Mouse (Mus musculus) erythroblast, adult 5-6 weeks (primary cell): ENCODE measurements around the gene Styx. TPM values are rescaled to one million over a fixed set of nuclear protein-coding genes. Genes with fewer than 3 reads are reported as not detected.
A peak's percentile ranks its signal among the peaks of the same experiment; 100 is the strongest.

Source experiments
- ATAC-seq: replicated peaks from 2 replicates; pipeline ENCODE4 v1.8.0; 2016; ENCODE audit warnings: moderate number of reproducible peaks, mild to moderate bottlenecking, moderate TSS enrichment, inconsistent platforms; ENCODE audit not compliant: poor library complexity, low FRiP score, severe bottlenecking
- total RNA-seq, 2 experiments: library from RNA; stranded (forward) in 1 of 2; stranded (reverse) in 1 of 2; fragments of 150-400 nt in 1 of 2; fragments of 200-764, 138-1000 nt in 1 of 2; gene quantifications; 2 replicates each; pipeline versions ENCODE4 v1.2.3 to v1.2.4; 2015 to 2017; ENCODE audit warnings: low replicate concordance in 2 of 2

Styx gene
- total RNA-seq (2015; ENCODE audit: low replicate concordance) (5.8 and 16.9 TPM in 2 replicates), total RNA-seq (2017; ENCODE audit: low replicate concordance) (5.0 and 6.6 TPM in 2 replicates)

DNA sequence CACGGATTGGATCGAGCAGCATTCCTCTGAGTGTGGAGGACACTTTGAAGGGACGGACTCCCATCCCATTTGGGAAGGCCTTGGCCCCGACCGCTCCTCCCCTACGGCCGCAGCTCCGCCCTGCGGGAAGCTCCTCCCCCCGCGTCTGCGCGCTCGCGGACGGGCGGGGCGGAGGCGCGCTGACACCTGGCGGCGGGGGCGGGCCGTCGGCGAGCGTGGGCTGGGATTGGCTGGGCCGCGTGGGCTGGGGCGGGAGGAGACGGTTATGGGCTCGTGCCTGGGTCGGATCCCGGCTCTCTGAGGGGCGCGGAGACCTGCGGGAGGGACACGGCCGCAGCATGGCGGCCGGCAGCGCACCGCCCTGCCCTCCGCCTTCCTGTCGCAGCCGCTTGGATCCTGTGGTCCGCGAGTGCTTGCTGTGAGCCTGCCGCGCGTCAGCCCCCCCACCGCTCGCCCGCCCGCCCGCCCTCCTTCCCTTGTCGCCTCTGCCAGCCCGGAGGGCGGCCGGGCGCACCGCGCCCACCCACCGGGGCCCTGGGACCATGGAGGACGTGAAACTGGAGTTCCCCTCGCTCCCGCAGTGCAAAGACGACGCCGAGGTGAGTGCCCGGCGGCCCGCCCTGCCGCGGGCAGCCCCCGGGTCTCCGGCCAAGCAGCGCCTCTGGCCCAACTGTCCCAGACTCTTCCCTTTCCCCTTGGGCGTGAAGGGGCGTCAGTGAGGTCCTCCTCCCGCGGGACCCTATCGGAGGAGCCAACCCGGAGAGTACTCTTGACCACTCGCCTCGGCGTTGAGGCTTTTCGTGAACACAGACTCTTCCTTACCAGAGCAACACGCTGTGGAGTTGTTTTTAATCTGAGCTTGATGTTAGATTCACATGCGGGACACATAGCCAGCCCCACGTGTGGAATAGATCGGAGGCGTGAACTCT lies at the start of gene Styx:
Styx (plus strand) TSS at position 163 of the 929 bp plus-strand sequence.
- peak; percentile 99 for ATAC-seq

- ATAC-seq, result no peak
These were observed 47.0 kb upstream of the Styx start for GRCm38 (mm10) chr14:45303939-45304338.

DNA sequence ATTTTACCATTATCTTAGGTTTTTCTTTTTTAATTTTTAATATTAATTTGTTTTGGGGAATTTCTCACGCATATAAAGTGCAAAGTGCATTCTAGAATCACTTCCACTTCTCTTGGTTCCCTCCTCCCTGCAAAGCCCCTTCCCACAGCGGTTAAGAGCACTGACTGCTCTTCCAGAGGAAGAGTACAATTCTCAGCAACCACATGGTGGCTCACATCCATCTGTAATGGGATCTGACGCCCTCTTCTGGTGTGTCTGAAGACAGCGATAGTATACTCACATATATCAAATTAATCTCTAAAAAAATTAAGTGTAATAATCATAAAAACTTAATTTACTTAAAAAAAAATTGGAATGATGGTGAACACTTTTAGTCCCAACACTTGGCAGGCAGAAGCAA lies 46.5 kb upstream of the Styx start:
- no peak for ATAC-seq

DNA sequence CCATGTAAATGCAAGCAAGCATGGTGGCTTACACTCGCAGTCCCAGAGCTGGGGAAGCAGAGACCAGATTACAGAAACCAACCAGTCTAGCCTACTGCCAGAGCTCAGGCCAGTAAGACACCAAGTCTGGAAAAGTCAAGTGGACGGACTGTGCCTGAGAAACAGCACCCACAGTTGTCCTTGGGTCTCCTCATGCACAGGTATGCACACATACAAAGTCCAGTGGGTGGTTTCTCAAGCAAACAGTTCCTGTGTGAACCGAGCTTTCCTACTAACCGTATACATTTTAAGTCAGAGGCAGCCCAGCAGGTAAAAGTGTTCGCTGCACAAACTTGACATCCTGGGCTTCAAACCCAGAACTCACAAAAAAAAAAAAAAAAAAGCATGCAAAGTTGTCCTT lies 45.0 kb upstream of the Styx start:
- ATAC-seq, result no peak

DNA sequence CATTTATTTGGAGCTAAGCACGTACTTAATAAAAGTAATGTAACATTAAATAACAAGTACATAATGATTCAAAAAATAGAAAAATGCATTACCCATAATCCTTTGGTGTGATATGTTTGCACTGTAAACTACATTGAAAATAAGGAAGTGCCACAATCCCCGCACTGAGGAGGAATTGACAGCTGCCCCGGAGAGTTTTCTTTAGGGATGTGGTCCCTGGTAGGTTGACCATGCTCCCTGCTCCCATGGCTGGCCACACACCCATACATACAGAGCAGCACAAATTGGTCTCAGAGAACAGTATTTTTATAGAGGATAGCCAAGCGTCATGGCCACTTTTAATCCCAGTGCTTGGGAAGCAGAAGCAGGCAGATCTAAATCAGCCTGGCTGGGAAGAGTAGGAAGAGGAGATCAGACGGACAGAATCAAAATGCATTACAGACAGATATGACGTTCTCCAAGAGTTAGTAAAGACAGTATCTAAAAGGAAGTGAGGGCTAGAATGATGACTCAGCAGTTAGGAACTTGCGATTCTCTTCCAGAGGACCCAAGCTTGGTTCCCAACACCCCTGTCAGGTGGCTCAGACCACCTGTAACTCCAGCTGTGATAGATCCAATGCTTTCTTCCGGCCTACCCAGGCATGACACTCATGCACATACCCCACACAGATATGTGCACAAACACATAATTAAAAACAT lies 43.1 kb upstream of the Styx start:
- no peak for ATAC-seq

GRCm38 (mm10) chr14:45309646-45310045 lies 41.2 kb upstream of the Styx start:
- ATAC-seq, result no peak

DNA sequence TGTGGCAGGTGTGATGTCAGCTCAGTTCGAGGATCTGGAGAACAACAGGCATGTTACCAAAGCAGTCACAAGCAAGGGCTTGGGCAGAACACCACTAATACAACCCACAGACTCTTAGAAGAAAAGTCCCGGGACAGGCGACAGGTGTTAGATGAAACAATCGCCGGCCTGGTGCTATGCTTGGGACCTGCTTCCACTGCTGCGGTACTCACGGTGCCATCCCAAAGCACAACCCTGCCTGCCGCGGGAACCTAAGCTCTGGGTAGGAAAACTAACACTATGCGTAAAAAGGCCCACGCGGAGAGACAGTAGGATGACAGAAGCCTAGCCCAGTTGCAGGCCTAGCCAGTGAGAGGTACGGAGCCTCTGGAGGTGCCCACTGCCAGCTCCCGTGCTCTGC lies 40.8 kb upstream of the Styx start:
- no peak for ATAC-seq

GRCm38 (mm10) chr14:45316927-45317326 lies 34.0 kb upstream of the Styx start:
- ATAC-seq, result no peak

- peak; percentile 27 for ATAC-seq
These were observed 32.9 kb upstream of the Styx start for GRCm38 (mm10) chr14:45317921-45318411.

GRCm38 (mm10) chr14:45318426-45319236 lies 32.3 kb upstream of the Styx start, which contains the start of gene Ero1l:
Gene Ero1l, minus strand, starts transcription at chr14:45318771.
- ATAC-seq, result peak; percentile 76

DNA sequence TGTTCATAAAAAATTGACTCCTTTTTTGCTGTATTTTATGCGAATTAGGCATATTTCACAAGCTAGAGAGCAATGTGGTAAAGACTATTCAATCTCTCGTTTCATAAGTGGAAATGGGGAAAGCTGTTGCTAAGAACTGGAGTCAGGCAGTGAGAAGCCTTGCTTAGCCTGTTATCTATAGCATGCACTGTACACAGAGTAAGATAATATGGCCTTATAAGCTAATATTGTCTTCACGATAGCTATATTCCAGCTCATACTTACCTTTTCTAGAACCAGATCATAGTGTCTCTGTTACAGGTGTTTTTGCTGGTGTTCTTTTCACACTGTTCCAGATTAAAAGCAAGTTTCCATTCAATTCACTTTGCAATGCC lies 31.7 kb upstream of the Styx start:
- 0 out of 2 replicates have a peak, but pooled peaks have one; percentile 17 for ATAC-seq

DNA sequence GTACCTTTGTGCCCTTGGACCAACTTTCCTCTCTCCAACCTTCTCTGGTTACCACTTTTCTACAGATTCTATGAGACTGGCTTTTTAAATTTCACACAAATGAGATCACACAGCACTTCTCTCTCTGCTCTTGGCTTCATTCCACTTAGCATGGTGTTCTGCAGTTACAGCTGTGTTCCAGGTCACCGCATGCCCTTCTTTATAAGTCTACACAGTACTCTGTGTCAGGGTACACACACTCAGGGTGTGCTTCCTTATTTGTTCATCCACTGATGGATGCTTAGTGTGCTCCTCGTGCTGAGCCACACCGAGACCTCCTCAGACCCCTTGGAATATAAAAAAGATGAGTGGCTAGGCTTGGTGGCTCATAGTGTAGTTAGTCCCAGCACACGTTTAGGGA lies 30.8 kb upstream of the Styx start:
- ATAC-seq, result no peak

DNA sequence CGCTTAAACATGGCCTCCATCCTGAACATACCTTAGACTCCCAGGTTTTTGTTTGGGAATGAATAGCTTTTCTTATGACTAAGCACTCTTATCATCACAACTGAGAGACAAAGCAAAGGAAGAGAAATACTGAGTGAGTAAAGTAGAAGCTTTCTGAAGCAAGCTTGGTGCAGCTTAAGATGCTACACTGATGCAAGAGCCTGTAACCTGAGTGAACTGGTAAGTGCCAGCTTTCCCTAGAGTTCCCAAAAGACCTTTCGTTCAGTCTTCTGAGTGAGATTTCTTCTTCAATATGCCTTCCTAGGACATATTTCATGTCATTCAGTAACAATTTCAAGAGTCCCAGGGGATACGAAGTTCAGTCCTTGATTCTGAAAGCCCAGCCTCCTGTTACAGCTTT lies 29.8 kb upstream of the Styx start:
- ATAC-seq, result no peak

GRCm38 (mm10) chr14:45321622-45322021 lies 29.3 kb upstream of the Styx start:
- peak; percentile 16; the same call in 1 of the 2 replicates for ATAC-seq

DNA sequence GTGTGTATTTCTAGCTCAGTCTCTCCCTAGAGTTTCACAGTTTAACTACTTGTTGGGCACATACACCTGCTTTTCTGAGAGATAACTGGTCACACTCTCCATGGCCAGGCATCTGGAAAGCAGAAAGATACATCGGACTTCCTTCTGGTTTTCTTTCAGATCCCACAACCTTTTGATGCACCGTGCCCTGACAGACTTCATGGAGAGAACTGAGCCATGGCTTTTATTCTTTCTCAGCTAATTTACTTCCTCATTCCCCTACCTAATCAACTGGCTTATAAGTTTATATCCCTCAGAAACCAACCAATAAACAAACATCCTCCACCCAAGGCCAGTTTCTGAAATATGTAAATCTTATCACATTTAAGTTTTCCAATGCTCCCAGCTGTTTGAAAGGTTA lies 28.4 kb upstream of the Styx start:
- ATAC-seq, result no peak

GRCm38 (mm10) chr14:45323320-45323719 lies 27.6 kb upstream of the Styx start:
- no peak for ATAC-seq

GRCm38 (mm10) chr14:45325471-45325870 lies 25.4 kb upstream of the Styx start:
- ATAC-seq, result no peak

DNA sequence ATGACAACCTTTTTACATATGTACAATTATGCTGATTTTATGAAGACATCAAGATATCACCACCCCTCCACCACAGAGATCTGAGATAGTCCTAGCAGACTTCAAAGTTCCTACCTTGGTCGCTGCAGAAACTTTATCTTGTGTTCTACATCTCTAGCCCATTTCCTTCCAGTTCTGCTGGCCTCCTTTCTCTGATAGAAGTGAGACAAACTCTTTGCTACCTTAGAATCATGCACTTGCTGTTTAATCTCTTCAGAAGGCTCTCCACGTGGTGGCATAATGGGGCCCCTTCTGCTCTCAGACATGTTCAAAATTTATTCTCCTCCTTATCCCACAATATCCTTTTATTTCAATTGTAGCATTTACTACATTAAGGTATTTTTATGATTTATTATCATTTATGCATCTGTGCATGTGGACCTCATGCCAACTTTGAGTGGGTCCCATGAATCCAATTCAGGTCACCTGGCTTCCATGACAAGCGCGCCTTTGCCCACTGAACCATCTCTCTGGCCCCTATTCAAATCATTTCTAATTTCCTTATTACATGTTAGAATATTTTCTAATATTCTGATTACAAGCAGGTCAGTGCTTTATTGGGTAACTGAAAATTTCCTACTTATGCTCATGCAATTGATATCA lies 22.7 kb upstream of the Styx start:
- no peak for ATAC-seq

- ATAC-seq, result peak; percentile 52
These were observed 21.8 kb upstream of the Styx start for GRCm38 (mm10) chr14:45329018-45329588.
